Mouse (Mus musculus): ENCODE measurements around the gene Peg12. TPM values are rescaled to one million over a fixed set of nuclear protein-coding genes. Genes with fewer than 3 reads are reported as not detected.

Peg12 gene
- 0.28 TPM in 1 of 4 replicates, not detected in the others for total RNA-seq (2023)

GRCm38 (mm10) chr7:62463878-62464755, at the start of gene Peg12:
Gene Peg12, minus strand, starts transcription at chr7:62464510.

DNA sequence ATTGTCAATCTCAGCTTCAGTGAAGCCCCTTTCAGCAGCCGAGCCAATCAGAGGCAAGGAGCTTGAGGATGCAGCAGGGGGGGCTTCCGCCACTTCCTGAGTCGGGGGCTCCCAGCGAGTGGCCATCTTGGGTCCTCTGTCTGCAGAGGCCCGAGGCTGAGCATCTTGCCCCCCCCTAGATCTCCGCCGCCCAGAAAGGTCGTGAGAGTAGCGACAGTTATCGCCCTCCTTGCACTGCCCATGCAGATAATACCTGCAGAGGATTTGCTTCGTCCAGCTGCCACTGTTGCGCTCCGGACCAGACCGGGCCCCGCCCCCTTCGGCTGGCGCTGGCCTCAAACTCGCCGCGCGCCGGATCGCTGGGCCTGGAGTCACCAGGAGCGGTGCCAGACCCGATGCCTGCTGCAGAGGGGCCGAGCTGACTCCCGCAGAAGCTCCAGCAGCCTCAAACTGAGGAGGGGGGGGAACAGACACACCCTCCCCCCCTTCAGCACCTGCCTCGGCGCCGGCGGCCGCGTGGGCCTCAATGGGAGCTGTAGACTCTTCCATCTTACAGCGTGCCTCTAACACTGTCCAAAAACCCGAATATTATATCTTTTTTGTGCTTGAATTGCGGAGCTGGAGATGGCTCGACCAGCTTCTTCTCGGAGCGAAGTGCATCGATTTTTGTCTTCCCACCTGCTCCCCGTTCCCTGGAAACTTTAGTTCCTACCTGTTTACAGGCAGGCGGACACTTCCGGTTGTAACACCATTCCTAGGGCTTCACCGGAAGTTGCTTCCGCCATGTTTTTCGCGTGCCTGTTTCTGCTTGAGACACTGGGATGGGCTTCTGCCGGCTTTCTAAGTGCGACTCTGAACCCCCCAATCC, 44.6 kb downstream of the Peg12 start, which contains the start of gene Mkrn3:
Gene Mkrn3, minus strand, starts transcription at position 647 of the 868 bp plus-strand sequence.

Other genes with a start within 250 kb of the Peg12 start
- gene Ndn, start 117.9 kb downstream of the Peg12 start, total RNA-seq (2023), result not detected in 4 replicates
- not detected in 4 replicates for gene Magel2, start 87.5 kb downstream of the Peg12 start, total RNA-seq (2023)
- not detected in 4 replicates for gene Mkrn3, start 44.4 kb downstream of the Peg12 start, total RNA-seq (2023)

All from B cell, adult 62 days (primary cell).